Mouse (Mus musculus) kidney, postnatal 0 days (tissue): ENCODE data around the gene Gm5089. TPM values are rescaled to one million over a fixed set of nuclear protein-coding genes. Genes with fewer than 3 reads are reported as not detected.

Experiments
- ATAC-seq: fragments of 200-750 bp; cut with Nextera tagmentation; replicated peaks from 2 replicates; pipeline ENCODE4 v1.8.0; 2017; ENCODE audit warnings: low read depth, moderate number of reproducible peaks, moderate TSS enrichment, moderate library complexity; ENCODE audit not compliant: low FRiP score
- DNase-seq: peaks from one replicate; pipeline ENCODE4 v3.0.0-alpha.2; 2016; ENCODE audit warnings: low spot score
- H3K27ac ChIP-seq: fragments of 300-500 bp; sonication (generic); 2 replicates; pipeline ENCODE4 v1.5.1; 2014; ENCODE audit warnings: mild to moderate bottlenecking
- H3K27me3 ChIP-seq: fragments of 300-500 bp; sonication (generic); 2 replicates; pipeline ENCODE4 v1.6.1; 2014; ENCODE audit warnings: low read length, mixed read lengths; ENCODE audit not compliant: insufficient read depth
- H3K36me3 ChIP-seq: fragments of 300-500 bp; sonication (generic); 2 replicates; pipeline ENCODE4 v1.6.1; 2014; ENCODE audit warnings: low read length, mixed read lengths; ENCODE audit not compliant: insufficient read depth
- H3K4me1 ChIP-seq: fragments of 300-500 bp; sonication (generic); replicated peaks from 2 replicates; pipeline ENCODE4 v1.6.1; 2014; ENCODE audit warnings: antibody characterized with exemption, low read length, mixed read lengths; ENCODE audit not compliant: insufficient read depth
- H3K4me2 ChIP-seq: fragments of 300-500 bp; sonication (generic); 2 replicates; pipeline ENCODE4 v1.6.1; 2014; ENCODE audit warnings: mild to moderate bottlenecking, low read length, moderate library complexity, mixed read lengths
- H3K4me3 ChIP-seq: fragments of 300-500 bp; sonication (generic); replicated peaks from 2 replicates; pipeline ENCODE4 v1.5.1; 2014; ENCODE audit warnings: low read depth, low read length
- H3K9ac ChIP-seq: fragments of 300-500 bp; sonication (generic); 2 replicates; pipeline ENCODE4 v1.6.1; 2014; ENCODE audit warnings: low read depth, low read length
- H3K9me3 ChIP-seq: fragments of 300-500 bp; sonication (generic); replicated peaks from 2 replicates; pipeline ENCODE4 v1.6.1; 2016; ENCODE audit warnings: low read length, inconsistent platforms, mixed read lengths
- CTCF ChIP-seq: IDR thresholded peaks from 2 replicates; pipeline ENCODE4 v1.5.1; 2016; ENCODE audit warnings: antibody characterized with exemption, low read depth, mild to moderate bottlenecking, moderate library complexity
- WGBS: fragments of 180-500 bp; shearing (Covaris S2); extraction: QIAGEN DNeasy Blood & Tissue Kit; methylation state at CpG from one replicate; pipeline ENCODE4 v1.1.7; 2014; 5-methylcytosine and 5-hydroxymethylcytosine counted together
- polyA plus RNA-seq: library from polyadenylated mRNA; unstranded; fragments of >200 nt; fragmentation: Nextera tagmentation; extraction: Ambion mirVana; gene quantifications from 2 replicates; pipeline ENCODE4 v1.2.1, GENCODE M21; 2015

Gene Gm5089
- polyA plus RNA-seq, 1 experiment from 2014 or later, result not detected

DNA sequence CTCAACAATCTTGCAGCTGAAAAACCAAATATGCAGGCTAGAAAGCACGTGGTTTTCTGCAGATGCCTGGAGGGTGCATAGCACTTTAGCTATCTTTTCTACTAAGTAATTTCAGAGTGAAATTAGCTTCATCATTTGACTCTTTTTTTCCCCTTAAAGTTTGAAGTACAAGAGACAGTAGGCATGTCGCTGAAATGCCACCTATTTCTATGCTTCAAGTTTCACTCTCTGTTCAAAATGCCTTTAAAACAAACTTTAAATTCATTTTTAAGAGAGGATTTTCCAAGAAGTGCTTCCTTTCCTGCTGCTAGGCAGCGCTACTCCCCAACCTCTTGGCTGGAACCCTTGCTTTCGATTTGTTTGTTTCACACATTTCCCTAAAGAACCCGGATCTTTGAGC, 38.1 kb upstream of the Gm5089 start:
- Histone ChIP-seq H3K4me1 (peaks cover 4% of the 10 kb centered on the region; the same call in 1 of the 2 replicates), H3K27me3 (peaks cover 61% of the 10 kb centered on the region), H3K36me3 (no peaks in the 10 kb centered on the region), H3K4me2 (no peak overlapping the region), H3K9ac (no peak overlapping the region), H3K4me3 (no peak overlapping the region), H3K27ac (no peak overlapping the region), H3K9me3 (no peaks in the 10 kb centered on the region)
- no peak for ATAC-seq
- WGBS, result 2% methylated on average over 5 of the region's 5 CpGs
- DNase-seq, result peak; percentile 16
- no peak for TF ChIP-seq CTCF

DNA sequence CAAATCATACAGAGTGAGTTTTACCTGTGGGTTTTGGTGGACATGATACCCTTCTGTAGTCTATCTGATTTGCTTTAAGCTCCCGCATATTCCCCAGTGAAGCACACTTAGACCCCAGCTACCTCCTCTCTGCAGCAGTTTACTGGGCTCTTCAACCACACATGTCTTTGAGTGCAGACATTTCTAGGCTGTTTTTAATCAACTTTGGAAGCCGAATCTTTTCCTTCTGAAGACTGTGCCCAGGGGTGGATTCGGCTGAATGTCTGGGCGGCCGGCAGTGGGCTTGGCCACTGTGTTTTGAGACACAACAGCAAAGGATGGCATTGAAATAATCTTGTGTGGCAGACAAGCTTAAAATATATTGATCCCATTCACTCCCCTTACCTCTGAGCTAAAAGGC, 36.5 kb upstream of the Gm5089 start:
- H3K27ac ChIP-seq, result no peak overlapping the region
- no peaks in the 10 kb centered on the region for H3K9me3 ChIP-seq
- H3K36me3 ChIP-seq, result no peaks in the 10 kb centered on the region
- H3K4me2 ChIP-seq, result no peak overlapping the region
- TF ChIP-seq CTCF, result no peak
- DNase-seq (peak; percentile 34), ATAC-seq (no peak)
- H3K4me3 ChIP-seq, result no peak overlapping the region
- no peak overlapping the region for H3K9ac ChIP-seq
- peaks cover 77% of the 10 kb centered on the region for H3K27me3 ChIP-seq
- peaks cover 4% of the 10 kb centered on the region; the same call in 1 of the 2 replicates for H3K4me1 ChIP-seq
- WGBS, result 2% methylated on average over 5 of the region's 5 CpGs

DNA sequence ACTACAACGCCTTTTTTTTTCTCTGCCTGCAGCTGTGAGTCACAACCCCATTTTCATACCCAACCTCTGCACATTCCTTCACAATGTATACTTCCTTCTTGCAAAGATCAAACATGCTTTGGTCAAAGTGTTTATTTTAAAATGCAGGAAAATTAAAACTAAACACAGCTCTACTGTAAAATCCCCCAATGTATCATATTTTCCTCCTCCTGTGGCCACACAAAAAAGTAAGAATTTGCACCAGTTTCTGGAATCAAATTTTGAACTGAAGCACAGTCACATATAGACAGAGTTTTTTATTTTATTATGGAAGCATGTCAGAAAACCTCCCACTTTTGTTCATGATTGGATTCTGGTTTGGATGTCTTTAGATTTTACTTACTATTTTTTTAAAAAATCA, 35.7 kb upstream of the Gm5089 start:
- DNase-seq (no peak), ATAC-seq (no peak)
- no peak overlapping the region for H3K4me2 ChIP-seq
- H3K27ac ChIP-seq, result no peak overlapping the region
- H3K36me3 ChIP-seq, result no peaks in the 10 kb centered on the region
- H3K4me3 ChIP-seq, result no peak overlapping the region
- no peak for TF ChIP-seq CTCF
- peaks cover 82% of the 10 kb centered on the region for H3K27me3 ChIP-seq
- H3K4me1 ChIP-seq, result peaks cover 4% of the 10 kb centered on the region; the same call in 1 of the 2 replicates
- H3K9me3 ChIP-seq, result no peaks in the 10 kb centered on the region
- 0% methylated on average over 1 of the region's 1 CpGs for WGBS
- H3K9ac ChIP-seq, result no peak overlapping the region

DNA sequence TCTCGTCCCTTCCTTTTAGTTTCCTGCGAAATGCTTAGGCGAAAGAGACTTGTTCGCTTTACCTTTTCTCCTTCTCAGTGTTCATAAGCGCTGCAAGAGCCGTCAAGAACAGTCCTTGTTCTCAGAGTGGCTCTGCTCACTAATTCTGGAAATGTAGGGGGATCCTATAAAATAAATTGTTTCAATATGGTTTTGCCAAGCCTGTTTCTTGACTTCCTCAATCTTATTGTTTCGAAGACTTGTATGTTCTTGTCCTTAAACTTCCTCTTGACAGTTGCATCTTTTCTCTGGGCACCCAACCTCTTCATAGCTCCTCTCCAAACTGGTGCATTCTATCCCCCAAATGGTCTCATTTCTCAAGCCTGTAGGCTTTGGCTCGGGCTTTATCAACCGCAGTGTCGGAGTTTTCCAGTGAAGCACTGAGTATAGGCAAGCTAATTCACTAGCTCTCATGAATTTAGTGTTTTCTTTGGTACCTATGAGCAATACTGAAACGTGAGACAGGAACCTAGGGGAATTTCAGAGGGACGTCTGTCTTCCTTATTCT, 34.8 kb upstream of the Gm5089 start:
- H3K27ac ChIP-seq, result no peak overlapping the region
- no peaks in the 10 kb centered on the region for H3K36me3 ChIP-seq
- H3K4me3 ChIP-seq, result no peak overlapping the region
- H3K4me2 ChIP-seq, result no peak overlapping the region
- no peak for TF ChIP-seq CTCF
- peaks cover 3% of the 10 kb centered on the region; the same call in 1 of the 2 replicates for H3K4me1 ChIP-seq
- ATAC-seq (no peak), DNase-seq (no peak)
- peaks cover 82% of the 10 kb centered on the region for H3K27me3 ChIP-seq
- H3K9me3 ChIP-seq, result no peaks in the 10 kb centered on the region
- H3K9ac ChIP-seq, result no peak overlapping the region
- 2% methylated on average over 12 of the region's 12 CpGs for WGBS

DNA sequence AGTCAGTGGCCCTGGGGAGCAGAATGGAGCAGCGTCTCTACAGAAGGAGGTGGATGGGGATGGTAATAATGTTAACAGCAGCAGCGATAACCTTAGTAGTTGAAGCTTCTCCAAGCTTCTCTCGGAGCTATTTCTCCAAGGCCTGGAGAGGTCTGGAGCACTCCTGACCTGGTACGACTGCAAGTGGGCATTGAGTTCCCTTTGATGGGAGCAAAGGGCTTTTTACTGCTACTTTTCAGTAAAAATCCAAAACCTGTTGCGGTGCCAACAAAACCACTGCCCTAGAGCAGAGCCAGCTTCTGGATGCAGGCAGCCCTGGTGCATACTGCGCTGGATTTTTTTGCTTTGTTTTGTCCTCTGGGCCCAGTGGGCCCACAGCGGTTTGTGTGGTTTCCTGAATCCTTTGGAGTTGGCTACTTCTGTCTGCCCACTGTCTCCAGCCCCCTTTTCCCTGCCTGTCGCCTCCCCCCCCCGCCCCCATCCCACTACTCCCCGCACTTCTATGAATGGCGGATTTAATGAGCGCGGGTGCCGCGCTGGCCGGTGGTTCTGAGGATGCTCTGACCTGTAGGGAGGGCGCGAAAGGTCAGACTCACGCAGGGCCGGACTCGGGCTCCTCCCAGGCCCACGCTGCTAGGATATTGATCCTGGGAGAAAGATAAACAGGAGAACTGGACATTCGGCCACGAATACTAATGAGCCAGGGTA, 34.1 kb upstream of the Gm5089 start:
- no peak for ATAC-seq
- H3K4me2 ChIP-seq, result no peak overlapping the region
- TF ChIP-seq CTCF, result no peak
- peaks cover 81% of the 10 kb centered on the region for H3K27me3 ChIP-seq
- no peaks in the 10 kb centered on the region for H3K4me1 ChIP-seq
- no peak overlapping the region for H3K27ac ChIP-seq
- no peaks in the 10 kb centered on the region for H3K36me3 ChIP-seq
- H3K4me3 ChIP-seq, result no peak overlapping the region
- H3K9ac ChIP-seq, result no peak overlapping the region
- DNase-seq, result no peak
- no peaks in the 10 kb centered on the region for H3K9me3 ChIP-seq
- 1% methylated on average over 24 of the region's 24 CpGs for WGBS

DNA sequence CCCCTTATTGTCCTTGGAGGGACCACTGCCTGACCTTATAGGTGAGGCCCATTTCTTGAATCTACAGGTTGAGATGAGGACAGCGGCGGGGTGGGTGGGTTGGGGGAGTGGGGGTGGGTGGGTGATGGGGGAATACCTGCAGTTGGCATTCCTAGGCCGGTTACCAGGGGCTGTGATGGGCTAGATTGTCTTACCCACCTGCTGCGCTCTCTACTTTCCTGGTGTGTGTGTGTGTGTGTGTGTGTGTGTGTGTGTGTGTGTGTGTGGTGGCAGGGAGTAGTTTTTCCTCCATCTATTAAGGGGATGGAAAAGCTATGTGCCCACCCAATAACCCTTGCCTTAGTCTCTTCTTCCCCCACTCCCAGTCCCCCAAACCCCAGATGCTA, 33.5 kb upstream of the Gm5089 start:
- H3K4me2 ChIP-seq, result no peak overlapping the region
- no peak for ATAC-seq
- H3K4me1 ChIP-seq, result no peaks in the 10 kb centered on the region
- H3K36me3 ChIP-seq, result no peaks in the 10 kb centered on the region
- peaks cover 81% of the 10 kb centered on the region for H3K27me3 ChIP-seq
- H3K4me3 ChIP-seq, result no peak overlapping the region
- TF ChIP-seq CTCF, result no peak
- no peak overlapping the region for H3K27ac ChIP-seq
- no peaks in the 10 kb centered on the region for H3K9me3 ChIP-seq
- DNase-seq, result no peak
- H3K9ac ChIP-seq, result no peak overlapping the region
- 4% methylated on average over 4 of the region's 4 CpGs for WGBS
